Mouse (Mus musculus): ENCODE measurements around the gene Arhgap6. TPM values are rescaled to one million over a fixed set of nuclear protein-coding genes. Genes with fewer than 3 reads are reported as not detected.
A peak's percentile ranks its signal among the peaks of the same experiment; 100 is the strongest.

Gene Arhgap6
- 2.0 and 2.6 TPM in 2 replicates for polyA plus RNA-seq (2014; fragmentation: Nextera tagmentation; extraction: Ambion mirVana)

GRCm38 (mm10) chrX:168794974-168795858 lies at the start of gene Arhgap6:
Arhgap6 (plus strand) TSS chrX:168795099.
- Histone ChIP-seq H3K36me3 (replicated peaks; ENCODE audit: control insufficient read depth, insufficient read depth) (no peaks in the 10 kb centered on the region), H3K4me3 (replicated peaks; ENCODE audit: low read length) (peak within 1 kb of the TSS; percentile 42), H3K9ac (peak within 1 kb of the TSS; percentile 24; the same call in 1 of the 2 replicates), H3K27me3 (ENCODE audit: control insufficient read depth, insufficient read depth, low read length) (peaks cover 48% of the 10 kb centered on the region), H3K9me3 (ENCODE audit: control insufficient read depth, low read length) (no peaks in the 10 kb centered on the region), H3K27ac (no peak within 1 kb of the TSS), H3K4me1 (replicated peaks; ENCODE audit: control insufficient read depth, insufficient read depth, low read length) (no peaks in the 10 kb centered on the region), H3K4me2 (replicated peaks) (peak within 1 kb of the TSS; percentile 72)
- WGBS: 19% methylated on average over 41 of the region's 48 CpGs
- DNase-seq (ENCODE audit: low spot score) (no peak), ATAC-seq (ENCODE audit: low FRiP score) (peak; percentile 48; the same call in 1 of the 2 replicates)

GRCm38 (mm10) chrX:168747011-168747410 lies 47.9 kb upstream of the Arhgap6 start:
- no peaks in the 10 kb centered on the region for H3K36me3 ChIP-seq (replicated peaks; ENCODE audit: control insufficient read depth, insufficient read depth)
- no peak for ATAC-seq (ENCODE audit: low FRiP score)
- 57% methylated on average over 2 of the region's 2 CpGs for WGBS
- H3K9me3 ChIP-seq (ENCODE audit: control insufficient read depth, low read length): no peaks in the 10 kb centered on the region
- peaks cover 6% of the 10 kb centered on the region; the same call in 1 of the 2 replicates for H3K27me3 ChIP-seq (ENCODE audit: control insufficient read depth, insufficient read depth, low read length)
- no peak overlapping the region for H3K4me3 ChIP-seq (replicated peaks; ENCODE audit: low read length)
- no peak overlapping the region for H3K27ac ChIP-seq
- no peak for DNase-seq (ENCODE audit: low spot score)
- no peak overlapping the region for H3K4me2 ChIP-seq (replicated peaks)
- no peak overlapping the region for H3K9ac ChIP-seq
- no peaks in the 10 kb centered on the region for H3K4me1 ChIP-seq (replicated peaks; ENCODE audit: control insufficient read depth, insufficient read depth, low read length)

GRCm38 (mm10) chrX:168795859-168796848 lies 1.3 kb downstream of the Arhgap6 start:
- 22% methylated on average over 55 of the region's 55 CpGs for WGBS
- H3K36me3 ChIP-seq (replicated peaks; ENCODE audit: control insufficient read depth, insufficient read depth): no peaks in the 10 kb centered on the region
- DNase-seq (ENCODE audit: low spot score) (no peak), ATAC-seq (ENCODE audit: low FRiP score) (peak; percentile 74)
- H3K27me3 ChIP-seq (ENCODE audit: control insufficient read depth, insufficient read depth, low read length): peaks cover 56% of the 10 kb centered on the region
- H3K4me2 ChIP-seq (replicated peaks): peak overlapping the region; percentile 72
- no peaks in the 10 kb centered on the region for H3K9me3 ChIP-seq (ENCODE audit: control insufficient read depth, low read length)
- H3K4me3 ChIP-seq (replicated peaks; ENCODE audit: low read length): peak overlapping the region; percentile 42
- no peaks in the 10 kb centered on the region for H3K4me1 ChIP-seq (replicated peaks; ENCODE audit: control insufficient read depth, insufficient read depth, low read length)
- no peak overlapping the region for H3K27ac ChIP-seq
- H3K9ac ChIP-seq: peak overlapping the region; percentile 24; the same call in 1 of the 2 replicates

DNA sequence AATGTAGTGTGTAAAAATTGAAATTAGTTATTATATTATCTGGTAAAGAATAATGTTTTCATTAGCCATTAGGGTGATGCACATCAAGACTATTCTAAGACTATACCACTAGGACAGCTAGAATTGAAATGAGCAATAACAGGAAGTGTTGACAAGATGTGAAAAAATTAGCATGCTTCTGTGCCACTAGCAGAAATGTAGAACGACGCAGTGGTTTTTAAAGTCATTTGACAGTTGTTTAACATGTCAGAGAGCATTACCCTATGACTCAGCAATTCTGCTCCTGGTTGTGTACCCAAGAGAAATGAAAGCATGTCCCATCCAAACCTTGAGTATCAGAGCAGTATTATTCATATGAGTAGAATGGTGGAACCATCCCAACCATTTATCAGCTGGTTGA lies 9.8 kb downstream of the Arhgap6 start:
- no peaks in the 10 kb centered on the region for H3K9me3 ChIP-seq (ENCODE audit: control insufficient read depth, low read length)
- H3K9ac ChIP-seq: no peak overlapping the region
- 91% methylated on average over 2 of the region's 2 CpGs for WGBS
- no peak overlapping the region for H3K27ac ChIP-seq
- DNase-seq (ENCODE audit: low spot score) (no peak), ATAC-seq (ENCODE audit: low FRiP score) (no peak)
- H3K27me3 ChIP-seq (ENCODE audit: control insufficient read depth, insufficient read depth, low read length): peaks cover 23% of the 10 kb centered on the region; the same call in 1 of the 2 replicates
- H3K4me3 ChIP-seq (replicated peaks; ENCODE audit: low read length): no peak overlapping the region
- no peak overlapping the region for H3K4me2 ChIP-seq (replicated peaks)
- no peaks in the 10 kb centered on the region for H3K4me1 ChIP-seq (replicated peaks; ENCODE audit: control insufficient read depth, insufficient read depth, low read length)
- no peaks in the 10 kb centered on the region for H3K36me3 ChIP-seq (replicated peaks; ENCODE audit: control insufficient read depth, insufficient read depth)

DNA sequence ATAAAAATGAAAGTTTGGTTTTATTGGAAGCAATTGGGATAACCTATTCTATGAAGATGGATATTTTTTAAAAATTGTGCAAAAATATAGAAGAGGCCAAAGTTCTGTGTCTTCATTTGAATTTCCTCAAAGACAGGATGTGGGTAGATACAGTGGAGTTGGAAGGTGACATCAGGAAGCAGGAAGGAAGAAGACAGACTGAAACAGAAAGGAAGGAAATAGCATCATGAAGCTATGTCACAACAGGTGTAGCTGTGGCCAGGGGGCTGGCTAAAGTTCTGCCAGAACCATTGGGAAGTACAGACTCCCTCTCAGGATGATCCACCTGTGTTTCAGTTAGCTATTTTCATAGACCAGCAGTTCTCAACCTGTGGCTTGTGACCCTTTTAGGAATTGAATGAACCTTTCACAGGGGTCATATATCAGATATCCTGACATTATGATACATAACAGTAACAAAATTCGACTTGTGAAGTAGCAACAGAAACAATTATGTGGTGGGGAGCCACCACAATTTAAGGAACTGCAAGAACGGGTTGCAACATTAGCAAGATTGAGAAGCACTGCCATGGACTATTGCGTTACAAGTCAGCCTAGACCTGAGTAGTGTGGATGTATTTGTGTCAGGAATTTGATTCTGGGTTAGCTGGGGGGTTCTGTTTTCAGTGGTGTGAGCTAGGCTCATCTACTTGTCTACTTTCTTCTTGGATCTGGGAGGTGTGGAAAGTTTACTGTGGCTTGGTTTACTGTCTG lies 15.8 kb downstream of the Arhgap6 start:
- Histone ChIP-seq H3K4me2 (replicated peaks) (no peak overlapping the region), H3K27me3 (ENCODE audit: control insufficient read depth, insufficient read depth, low read length) (peaks cover 13% of the 10 kb centered on the region; the same call in 1 of the 2 replicates), H3K27ac (no peak overlapping the region), H3K9ac (no peak overlapping the region), H3K4me3 (replicated peaks; ENCODE audit: low read length) (no peak overlapping the region), H3K4me1 (replicated peaks; ENCODE audit: control insufficient read depth, insufficient read depth, low read length) (no peaks in the 10 kb centered on the region), H3K36me3 (replicated peaks; ENCODE audit: control insufficient read depth, insufficient read depth) (no peaks in the 10 kb centered on the region), H3K9me3 (ENCODE audit: control insufficient read depth, low read length) (no peaks in the 10 kb centered on the region)
- WGBS: 73% methylated on average over 3 of the region's 3 CpGs
- DNase-seq (ENCODE audit: low spot score) (no peak), ATAC-seq (ENCODE audit: low FRiP score) (no peak)

DNA sequence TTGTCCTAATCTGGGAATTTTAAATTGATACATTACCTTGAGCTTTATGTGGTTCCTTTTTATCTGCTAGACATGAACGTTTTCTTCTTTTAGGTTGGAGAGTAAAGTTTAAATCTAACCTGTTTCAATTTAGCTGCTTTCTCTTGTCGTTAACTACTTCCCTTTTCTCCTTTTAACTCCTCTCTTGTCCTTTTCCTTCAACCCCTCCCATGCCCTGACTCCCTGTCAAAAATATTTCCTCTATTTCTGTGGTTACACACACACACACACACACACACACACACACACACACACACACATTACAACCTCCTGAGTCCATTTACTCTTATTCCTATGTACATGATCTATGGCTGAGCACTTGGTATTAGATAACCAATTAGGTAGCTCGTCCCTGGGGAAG lies 24.0 kb downstream of the Arhgap6 start:
- no peak for DNase-seq (ENCODE audit: low spot score)
- no peak overlapping the region for H3K4me3 ChIP-seq (replicated peaks; ENCODE audit: low read length)
- WGBS: 72% methylated on average over 3 of the region's 3 CpGs
- H3K9me3 ChIP-seq (ENCODE audit: control insufficient read depth, low read length): no peaks in the 10 kb centered on the region
- no peaks in the 10 kb centered on the region for H3K36me3 ChIP-seq (replicated peaks; ENCODE audit: control insufficient read depth, insufficient read depth)
- H3K4me1 ChIP-seq (replicated peaks; ENCODE audit: control insufficient read depth, insufficient read depth, low read length): no peaks in the 10 kb centered on the region
- H3K4me2 ChIP-seq (replicated peaks): no peak overlapping the region
- peaks cover 18% of the 10 kb centered on the region for H3K27me3 ChIP-seq (ENCODE audit: control insufficient read depth, insufficient read depth, low read length)
- ATAC-seq (ENCODE audit: low FRiP score): no peak
- no peak overlapping the region for H3K9ac ChIP-seq
- no peak overlapping the region for H3K27ac ChIP-seq

DNA sequence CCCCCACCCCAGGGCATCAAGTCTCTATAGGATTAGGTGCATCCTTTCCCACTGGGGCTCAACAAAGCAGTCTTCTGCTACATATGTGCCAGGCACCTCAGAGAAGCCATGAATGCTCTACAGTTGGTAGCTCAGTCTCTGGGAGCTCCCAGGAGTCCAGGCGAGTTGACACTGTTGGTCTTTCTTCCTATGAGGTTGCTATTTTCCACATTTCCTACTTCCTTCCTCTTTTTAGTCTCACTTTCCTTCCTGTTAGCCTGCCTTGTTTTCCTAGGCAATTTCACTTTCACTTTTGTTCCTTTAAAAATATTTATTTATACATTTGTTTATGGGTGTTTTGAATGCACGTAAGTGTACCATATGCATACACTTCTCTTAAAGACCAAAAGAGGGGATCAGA lies 29.3 kb downstream of the Arhgap6 start:
- H3K27me3 ChIP-seq (ENCODE audit: control insufficient read depth, insufficient read depth, low read length): peaks cover 22% of the 10 kb centered on the region
- H3K4me3 ChIP-seq (replicated peaks; ENCODE audit: low read length): no peak overlapping the region
- no peak overlapping the region for H3K27ac ChIP-seq
- DNase-seq (ENCODE audit: low spot score): no peak
- no peaks in the 10 kb centered on the region for H3K36me3 ChIP-seq (replicated peaks; ENCODE audit: control insufficient read depth, insufficient read depth)
- H3K4me2 ChIP-seq (replicated peaks): no peak overlapping the region
- no peak overlapping the region for H3K9ac ChIP-seq
- no peaks in the 10 kb centered on the region for H3K9me3 ChIP-seq (ENCODE audit: control insufficient read depth, low read length)
- 84% methylated on average over 2 of the region's 2 CpGs for WGBS
- H3K4me1 ChIP-seq (replicated peaks; ENCODE audit: control insufficient read depth, insufficient read depth, low read length): no peaks in the 10 kb centered on the region
- ATAC-seq (ENCODE audit: low FRiP score): no peak

DNA sequence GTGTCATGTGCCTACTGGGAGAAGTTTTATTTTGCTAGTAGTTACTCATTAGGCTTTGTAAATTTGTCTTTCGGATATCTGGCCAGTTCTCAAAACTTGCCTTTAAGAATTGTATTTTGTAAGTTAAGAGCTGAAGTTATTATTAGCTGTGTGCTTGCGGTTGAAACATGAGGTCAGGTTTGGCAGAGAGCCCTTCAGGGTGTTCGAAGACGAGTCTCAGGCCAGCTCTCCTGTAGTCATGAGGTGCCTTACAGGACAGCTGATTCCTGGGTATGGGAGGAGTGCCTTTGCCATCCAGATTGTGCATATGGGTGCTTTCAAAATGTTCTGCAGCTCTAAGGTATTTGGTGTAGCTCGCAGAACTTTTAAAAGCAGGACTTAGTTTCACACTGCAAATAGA lies 37.4 kb downstream of the Arhgap6 start:
- Histone ChIP-seq H3K9ac (no peak overlapping the region), H3K9me3 (ENCODE audit: control insufficient read depth, low read length) (no peaks in the 10 kb centered on the region), H3K36me3 (replicated peaks; ENCODE audit: control insufficient read depth, insufficient read depth) (no peaks in the 10 kb centered on the region), H3K4me2 (replicated peaks) (no peak overlapping the region), H3K4me3 (replicated peaks; ENCODE audit: low read length) (no peak overlapping the region), H3K27ac (no peak overlapping the region), H3K27me3 (ENCODE audit: control insufficient read depth, insufficient read depth, low read length) (peaks cover 24% of the 10 kb centered on the region), H3K4me1 (replicated peaks; ENCODE audit: control insufficient read depth, insufficient read depth, low read length) (no peaks in the 10 kb centered on the region)
- ATAC-seq (ENCODE audit: low FRiP score) (no peak), DNase-seq (ENCODE audit: low spot score) (no peak)
- WGBS: 89% methylated on average over 5 of the region's 5 CpGs

Data from hindbrain, embryonic 14.5 days (tissue).